Mouse (Mus musculus) heart, postnatal 0 days (tissue): Measurements from ENCODE around the gene Prr22. TPM values are rescaled to one million over a fixed set of nuclear protein-coding genes. Genes with fewer than 3 reads are reported as not detected.

Experiments
- ATAC-seq: fragments of 200-750 bp; cut with Nextera tagmentation; 2 replicates; pipeline ENCODE4 v1.8.0; 2017; ENCODE audit warnings: low read depth, moderate number of reproducible peaks, moderate library complexity; ENCODE audit not compliant: insufficient read depth
- DNase-seq: peaks from one replicate; pipeline ENCODE4 v3.0.0-alpha.2; 2016; ENCODE audit warnings: low spot score
- H3K27ac ChIP-seq: fragments of 300-500 bp; sonication (generic); 2 replicates; pipeline ENCODE4 v1.5.1; 2014; ENCODE audit warnings: low read depth, mild to moderate bottlenecking
- H3K27me3 ChIP-seq: fragments of 300-500 bp; sonication (generic); 2 replicates; pipeline ENCODE4 v1.6.1; 2014; ENCODE audit warnings: low read length, mixed read lengths; ENCODE audit not compliant: control insufficient read depth, insufficient read depth
- H3K36me3 ChIP-seq: fragments of 300-500 bp; sonication (generic); replicated peaks from 2 replicates; pipeline ENCODE4 v1.6.1; 2014; ENCODE audit warnings: low read length, mixed read lengths; ENCODE audit not compliant: control insufficient read depth, insufficient read depth
- H3K4me1 ChIP-seq: fragments of 300-500 bp; sonication (generic); 2 replicates; pipeline ENCODE4 v1.6.1; 2014; ENCODE audit warnings: antibody characterized with exemption; ENCODE audit not compliant: control insufficient read depth, insufficient read depth
- H3K4me2 ChIP-seq: fragments of 300-500 bp; sonication (generic); 2 replicates; pipeline ENCODE4 v1.6.1; 2014; ENCODE audit warnings: low read depth, mild to moderate bottlenecking, low read length, moderate library complexity
- H3K4me3 ChIP-seq: fragments of 300-500 bp; sonication (generic); 2 replicates; pipeline ENCODE4 v1.5.1; 2014; ENCODE audit warnings: low read depth, low read length
- H3K9ac ChIP-seq: fragments of 300-500 bp; sonication (generic); replicated peaks from 2 replicates; pipeline ENCODE4 v1.6.1; 2014; ENCODE audit warnings: low read depth, low read length, mixed read lengths
- H3K9me3 ChIP-seq: fragments of 300-500 bp; sonication (generic); replicated peaks from 2 replicates; pipeline ENCODE4 v1.6.1; 2016; ENCODE audit warnings: low read length; ENCODE audit not compliant: control insufficient read depth
- CTCF ChIP-seq: IDR thresholded peaks from 2 replicates; pipeline ENCODE4 v1.5.1; 2016; ENCODE audit warnings: antibody characterized with exemption, control low read depth, low read depth
- EP300 ChIP-seq: IDR thresholded peaks from 2 replicates; pipeline ENCODE4 v1.6.1; 2016; ENCODE audit warnings: antibody characterized with exemption, low read depth
- WGBS: fragments of 180-500 bp; shearing (Covaris S2); extraction: QIAGEN DNeasy Blood & Tissue Kit; methylation state at CpG from one replicate; pipeline ENCODE4 v1.1.7; 2014; 5-methylcytosine and 5-hydroxymethylcytosine counted together
- polyA plus RNA-seq: library from polyadenylated mRNA; unstranded; fragments of >200 nt; fragmentation: Nextera tagmentation; extraction: Ambion mirVana; gene quantifications from 2 replicates; pipeline ENCODE4 v1.2.1, GENCODE M21; 2015
- total RNA-seq: library from RNA; depleted of rRNA; stranded (reverse); fragments of >200 nt; gene quantifications from 2 replicates; pipeline ENCODE4 v1.2.3, GENCODE M21; 2014; ENCODE audit warnings: low replicate concordance

Gene Prr22
- total and polyA plus RNA-seq, 2 experiments from 2014 or later = 0.49 TPM; not detected in 1

GRCm38 (mm10) chr17:56756703-56757399 lies 13.2 kb upstream of the Prr22 start:
- Histone ChIP-seq H3K4me3 (peak overlapping the region; percentile 57), H3K36me3 (no peaks in the 10 kb centered on the region), H3K4me2 (peak overlapping the region; percentile 97), H3K27me3 (peaks cover 45% of the 10 kb centered on the region), H3K4me1 (peaks cover 13% of the 10 kb centered on the region), H3K9me3 (no peaks in the 10 kb centered on the region), H3K27ac (peak overlapping the region; percentile 40), H3K9ac (peak overlapping the region; percentile 58)
- peak; percentile 51 for TF ChIP-seq CTCF
- no peak for TF ChIP-seq EP300
- DNase-seq = peak; percentile 29
- WGBS = under 1% methylated on average over 50 of the region's 51 CpGs
- ATAC-seq = peak; percentile 32

GRCm38 (mm10) chr17:56757416-56758123 lies 12.5 kb upstream of the Prr22 start, which contains the start of gene Nrtn:
Nrtn (minus strand) TSS chr17:56757530.
- ATAC-seq = peak; percentile 79
- WGBS = 2% methylated on average over 47 of the region's 48 CpGs
- peak within 1 kb of the TSS; percentile 97 for H3K4me2 ChIP-seq
- TF ChIP-seq EP300 = no peak
- no peak for TF ChIP-seq CTCF
- no peaks in the 10 kb centered on the region for H3K36me3 ChIP-seq
- peak; percentile 69 for DNase-seq
- H3K9ac ChIP-seq = peak within 1 kb of the TSS; percentile 58
- peak within 1 kb of the TSS; percentile 40 for H3K27ac ChIP-seq
- H3K9me3 ChIP-seq = no peaks in the 10 kb centered on the region
- peaks cover 38% of the 10 kb centered on the region for H3K27me3 ChIP-seq
- peaks cover 19% of the 10 kb centered on the region for H3K4me1 ChIP-seq
- H3K4me3 ChIP-seq = peak within 1 kb of the TSS; percentile 57

GRCm38 (mm10) chr17:56758132-56758531 lies 11.9 kb upstream of the Prr22 start:
- H3K27ac ChIP-seq = no peak overlapping the region
- TF ChIP-seq EP300 (no peak), CTCF (peak; percentile 50)
- DNase-seq (no peak), ATAC-seq (no peak)
- H3K4me2 ChIP-seq = peak overlapping the region; percentile 97; the same call in 1 of the 2 replicates
- H3K27me3 ChIP-seq = peaks cover 33% of the 10 kb centered on the region
- H3K9ac ChIP-seq = no peak overlapping the region
- H3K36me3 ChIP-seq = no peaks in the 10 kb centered on the region
- no peak overlapping the region for H3K4me3 ChIP-seq
- no peaks in the 10 kb centered on the region for H3K9me3 ChIP-seq
- WGBS = 5% methylated on average over 12 of the region's 12 CpGs
- H3K4me1 ChIP-seq = peaks cover 25% of the 10 kb centered on the region

- TF ChIP-seq CTCF = no peak
- no peak for TF ChIP-seq EP300
- H3K4me1 ChIP-seq = peaks cover 31% of the 10 kb centered on the region
- WGBS = 63% methylated on average over 7 of the region's 7 CpGs
- no peak overlapping the region for H3K27ac ChIP-seq
- DNase-seq = no peak
- no peaks in the 10 kb centered on the region for H3K9me3 ChIP-seq
- H3K4me3 ChIP-seq = no peak overlapping the region
- no peaks in the 10 kb centered on the region for H3K36me3 ChIP-seq
- no peak for ATAC-seq
- H3K27me3 ChIP-seq = peaks cover 23% of the 10 kb centered on the region
- H3K4me2 ChIP-seq = no peak overlapping the region
- H3K9ac ChIP-seq = no peak overlapping the region
Observed at GRCm38 (mm10) chr17:56759261-56759660, 10.8 kb upstream of the Prr22 start.

GRCm38 (mm10) chr17:56761077-56761476 lies 9.0 kb upstream of the Prr22 start:
- no peak for ATAC-seq
- H3K4me2 ChIP-seq = no peak overlapping the region
- H3K4me1 ChIP-seq = peaks cover 36% of the 10 kb centered on the region
- H3K27me3 ChIP-seq = peaks cover 8% of the 10 kb centered on the region; the same call in 1 of the 2 replicates
- no peak overlapping the region for H3K27ac ChIP-seq
- no peaks in the 10 kb centered on the region for H3K9me3 ChIP-seq
- no peak overlapping the region for H3K9ac ChIP-seq
- no peak for DNase-seq
- 61% methylated on average over 3 of the region's 3 CpGs for WGBS
- no peaks in the 10 kb centered on the region for H3K36me3 ChIP-seq
- TF ChIP-seq CTCF = no peak
- no peak for TF ChIP-seq EP300
- H3K4me3 ChIP-seq = no peak overlapping the region
